ENCODE assay signal across 8 mouse cellular contexts in genomic region chr10:85102247-85103084, GRCm38 (mm10). TPM values are rescaled to one million over a fixed set of nuclear protein-coding genes. Genes with fewer than 3 reads are reported as not detected.
DNase-seq lines count a peak whose midpoint lies in the region; ATAC-seq and TF ChIP-seq lines count a peak whose summit lies in the region.

TSS of gene Fhl4 (minus strand) at chr10:85102495.
TSS of gene Tmem263 (plus strand) at chr10:85102627.

- no peaks in the 10 kb centered on the region; the same call in 1 of the 2 replicates for H3K4me1 ChIP-seq in heart, embryonic 11.5 days (ENCODE audit: control insufficient read depth, insufficient read depth, low read length)
- H3K4me1 ChIP-seq in kidney, embryonic 15.5 days: peaks cover 18% of the 10 kb centered on the region

- H3K27me3 ChIP-seq in heart, embryonic 11.5 days (ENCODE audit: control insufficient read depth, insufficient read depth, low read length): no peaks in the 10 kb centered on the region
- no peaks in the 10 kb centered on the region for H3K27me3 ChIP-seq in kidney, embryonic 15.5 days

- no peaks in the 10 kb centered on the region for H3K9me3 ChIP-seq in heart, embryonic 11.5 days (replicated peaks; ENCODE audit: control insufficient read depth, low read length)
- H3K9me3 ChIP-seq in kidney, embryonic 15.5 days (replicated peaks): no peaks in the 10 kb centered on the region

- peak within 1 kb of the TSS; percentile 67 for H3K4me3 ChIP-seq in heart, embryonic 11.5 days (ENCODE audit: low read depth, low read length)
- H3K4me3 ChIP-seq in kidney, embryonic 15.5 days (replicated peaks): peak within 1 kb of the TSS; percentile 96

- peak within 1 kb of the TSS; percentile 88 for H3K27ac ChIP-seq in heart, embryonic 11.5 days (ENCODE audit: low read depth, low read length)
- H3K27ac ChIP-seq in kidney, embryonic 15.5 days: peak within 1 kb of the TSS; percentile 90

- peak; percentile 91 for TF ChIP-seq POLR2A in brain, embryonic 14.5 days (IDR thresholded peaks at IDR 0.05; ENCODE audit: borderline replicate concordance, extremely low read depth, insufficient read depth, insufficient read length, poor library complexity, severe bottlenecking)

- H3K4me2 ChIP-seq in heart, embryonic 11.5 days: peak within 1 kb of the TSS; percentile 70
- H3K4me2 ChIP-seq in kidney, embryonic 15.5 days: peak within 1 kb of the TSS; percentile 88

- peak; percentile 81 for ATAC-seq in erythroblast, adult 5-6 weeks (replicated peaks; ENCODE audit: low FRiP score, poor library complexity, severe bottlenecking)
- peak; percentile 97 for ATAC-seq in heart, embryonic 11.5 days (replicated peaks; ENCODE audit: insufficient number of reproducible peaks, low FRiP score, low TSS enrichment)
- peak; percentile 97 for ATAC-seq in kidney, embryonic 15.5 days (replicated peaks; ENCODE audit: low FRiP score)

- peak; percentile 89 for DNase-seq in CD4-positive helper T cell, adult 2 months (ENCODE audit: low read depth, low spot score)
- DNase-seq in brain, embryonic 14.5 days (ENCODE audit: low read depth): peak; percentile 97
- peak; percentile 93 for DNase-seq in liver
- peak; percentile 10 to 16 for DNase-seq in monocyte, adult 2 months (ENCODE audit: low read depth in 1 of 2, low spot score in 2 of 2)
- peak; percentile 60 to 70 for DNase-seq in spleen, postnatal 14 days (ENCODE audit: low spot score in 2 of 2)

- no peak for TF ChIP-seq CTCF in brain, embryonic 14.5 days (IDR thresholded peaks at IDR 0.05; ENCODE audit: borderline replicate concordance, extremely low read depth, insufficient read depth, insufficient read length)

- under 1% methylated on average over 71 of the region's 96 CpGs for WGBS in heart, embryonic 11.5 days (ENCODE audit: insufficient replicate concordance)
- WGBS in kidney, embryonic 15.5 days: under 1% methylated on average over 85 of the region's 96 CpGs

- H3K9ac ChIP-seq in heart, embryonic 11.5 days (ENCODE audit: low read depth, low read length): peak within 1 kb of the TSS; percentile 83
- H3K9ac ChIP-seq in kidney, embryonic 15.5 days: peak within 1 kb of the TSS; percentile 98

- no peaks in the 10 kb centered on the region for H3K36me3 ChIP-seq in heart, embryonic 11.5 days (ENCODE audit: control insufficient read depth, insufficient read depth, low read length)
- no peaks in the 10 kb centered on the region for H3K36me3 ChIP-seq in kidney, embryonic 15.5 days

RNA-seq across cellular contexts. Expression of gene Fhl4, which starts in this region (rescaled TPM):
- 1.4 and 1.7 TPM in 2 replicates for polyA plus RNA-seq in brain, embryonic 14.5 days (2012; rRNA removed)
- not detected in 2 replicates for total RNA-seq in erythroblast, adult 5-6 weeks (2015; ENCODE audit: low replicate concordance)
- not detected in 2 replicates for total RNA-seq in erythroblast, adult 5-6 weeks (2017; ENCODE audit: low replicate concordance)
- polyA plus RNA-seq in heart, embryonic 11.5 days (2014; fragmentation: Nextera tagmentation; extraction: Ambion mirVana): 1.4 TPM in 2 replicates
- 0.68 and 0.99 TPM in 2 replicates for polyA plus RNA-seq in kidney, embryonic 15.5 days (2015; fragmentation: Nextera tagmentation; extraction: Ambion mirVana)

RNA-seq across cellular contexts. Expression of gene Tmem263, which starts in this region (rescaled TPM):
- polyA plus RNA-seq in brain, embryonic 14.5 days (2012; rRNA removed): 12.5 and 18.9 TPM in 2 replicates
- 6.3 and 7.1 TPM in 2 replicates for total RNA-seq in erythroblast, adult 5-6 weeks (2015; ENCODE audit: low replicate concordance)
- total RNA-seq in erythroblast, adult 5-6 weeks (2017; ENCODE audit: low replicate concordance): 3.2 and 7.1 TPM in 2 replicates
- 57.3 and 62.2 TPM in 2 replicates for polyA plus RNA-seq in heart, embryonic 11.5 days (2014; fragmentation: Nextera tagmentation; extraction: Ambion mirVana)
- 80.4 and 82.5 TPM in 2 replicates for polyA plus RNA-seq in kidney, embryonic 15.5 days (2015; fragmentation: Nextera tagmentation; extraction: Ambion mirVana)

Comparison
In these comparisons a context has a peak if more than half of its experiments do, and no peak if none do; other contexts are left out.
1. Peak in every context shown above with its lines: DNase-seq, ATAC-seq, H3K4me3 ChIP-seq and H3K27ac ChIP-seq.
2. DNase-seq: peak in every context shown above with its lines; median percentile 97 in brain, embryonic 14.5 days; 93 in liver; 89 in CD4-positive helper T cell, adult 2 months; 65 in spleen, postnatal 14 days; 13 in monocyte, adult 2 months.